Mouse (Mus musculus) spleen, postnatal 0 days (tissue): ENCODE results near the gene Dlec1. TPM values are rescaled to one million over a fixed set of nuclear protein-coding genes. Genes with fewer than 3 reads are reported as not detected.

Experiments
- polyA plus RNA-seq: library from polyadenylated mRNA; unstranded; fragments of >200 nt; fragmentation: Nextera tagmentation; extraction: Ambion mirVana; gene quantifications from 2 replicates; pipeline ENCODE4 v1.2.1, GENCODE M21; 2015

The Dlec1 gene
- 0.06 and 0.11 TPM in 2 replicates for polyA plus RNA-seq

DNA sequence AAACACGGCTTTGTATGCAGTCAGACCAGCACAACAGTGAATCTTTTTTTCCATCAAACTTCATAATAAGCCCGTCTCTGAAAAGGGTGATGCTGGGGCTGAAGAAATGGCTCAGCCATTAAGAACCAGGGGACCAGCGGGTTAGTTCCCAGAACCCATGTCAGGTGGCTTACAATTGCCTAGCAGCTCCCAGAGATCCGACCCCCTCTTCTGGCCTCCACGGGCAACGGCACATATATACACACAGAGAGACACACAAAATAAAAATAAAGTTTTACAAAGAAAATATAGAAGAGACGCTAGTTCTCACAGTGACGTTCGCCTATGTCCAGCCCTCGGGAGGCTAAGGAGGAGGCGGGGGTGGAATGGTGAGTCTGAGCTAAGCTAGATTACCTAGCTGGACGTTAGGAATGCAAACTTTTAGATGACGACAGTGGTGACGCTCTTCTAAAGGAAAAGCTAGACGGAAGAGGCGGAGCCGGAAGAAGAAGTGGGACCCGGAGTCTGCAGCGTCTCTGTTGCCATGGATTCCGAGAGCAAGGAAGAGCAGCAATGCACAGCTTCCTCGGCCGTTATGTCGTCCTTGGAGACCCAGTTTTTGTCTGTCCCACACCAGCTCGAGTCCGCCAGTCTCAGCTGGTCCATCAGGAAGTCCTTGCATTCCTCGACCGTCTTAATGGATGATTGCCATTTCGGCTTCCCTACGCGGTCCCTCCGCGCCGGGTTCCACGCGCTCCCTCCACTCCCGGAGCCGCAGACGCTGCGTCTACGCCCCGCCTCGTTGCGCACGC lies at the start of gene Dlec1:
Dlec1 (plus strand) TSS at position 487 of the 791 bp plus-strand sequence.

DNA sequence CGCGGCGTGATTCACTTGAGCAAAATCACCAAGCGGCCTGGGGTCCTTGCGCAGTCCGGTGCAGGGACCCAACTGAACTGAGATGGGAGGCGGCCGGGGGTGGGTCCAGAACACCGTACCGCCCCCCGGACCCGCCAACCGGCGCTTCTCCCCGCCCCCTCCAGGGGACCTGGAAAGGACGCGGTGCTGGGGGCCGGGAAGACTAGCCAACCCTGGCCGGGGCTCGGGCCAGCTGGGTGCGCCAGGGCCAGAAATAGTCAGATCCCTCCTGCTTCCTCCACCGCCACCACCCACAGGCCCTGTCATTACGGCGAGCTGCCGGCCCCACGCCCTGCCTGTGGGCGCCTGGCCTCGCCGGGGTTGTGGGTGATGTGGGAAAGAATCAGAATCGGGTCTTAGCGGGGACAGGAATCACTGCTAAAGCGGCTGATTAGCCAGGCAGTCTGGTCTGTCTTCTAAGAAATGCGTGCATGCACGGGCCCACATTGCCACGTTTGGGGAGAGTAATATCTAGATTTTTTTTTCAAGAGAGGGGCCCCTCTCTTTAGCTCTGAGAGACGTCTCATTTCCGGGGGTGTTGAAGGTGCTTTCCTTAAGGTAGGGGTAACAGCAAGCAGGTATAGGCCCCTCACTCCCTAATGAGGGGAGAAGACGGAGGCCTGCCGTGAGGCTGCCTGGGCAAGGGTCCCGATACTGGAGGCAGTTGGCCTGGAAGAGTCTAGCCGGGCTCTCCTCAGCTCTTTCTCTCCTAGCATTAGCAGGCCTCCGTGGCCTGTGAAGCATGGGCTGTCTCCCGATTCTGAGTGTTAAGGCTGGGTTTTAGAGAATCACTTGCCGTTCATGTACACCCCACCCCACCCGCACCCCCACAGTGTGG lies 8.6 kb upstream of the Dlec1 start, which contains the start of gene Plcd1:
Plcd1 (minus strand) TSS at position 84 of the 877 bp plus-strand sequence.

DNA sequence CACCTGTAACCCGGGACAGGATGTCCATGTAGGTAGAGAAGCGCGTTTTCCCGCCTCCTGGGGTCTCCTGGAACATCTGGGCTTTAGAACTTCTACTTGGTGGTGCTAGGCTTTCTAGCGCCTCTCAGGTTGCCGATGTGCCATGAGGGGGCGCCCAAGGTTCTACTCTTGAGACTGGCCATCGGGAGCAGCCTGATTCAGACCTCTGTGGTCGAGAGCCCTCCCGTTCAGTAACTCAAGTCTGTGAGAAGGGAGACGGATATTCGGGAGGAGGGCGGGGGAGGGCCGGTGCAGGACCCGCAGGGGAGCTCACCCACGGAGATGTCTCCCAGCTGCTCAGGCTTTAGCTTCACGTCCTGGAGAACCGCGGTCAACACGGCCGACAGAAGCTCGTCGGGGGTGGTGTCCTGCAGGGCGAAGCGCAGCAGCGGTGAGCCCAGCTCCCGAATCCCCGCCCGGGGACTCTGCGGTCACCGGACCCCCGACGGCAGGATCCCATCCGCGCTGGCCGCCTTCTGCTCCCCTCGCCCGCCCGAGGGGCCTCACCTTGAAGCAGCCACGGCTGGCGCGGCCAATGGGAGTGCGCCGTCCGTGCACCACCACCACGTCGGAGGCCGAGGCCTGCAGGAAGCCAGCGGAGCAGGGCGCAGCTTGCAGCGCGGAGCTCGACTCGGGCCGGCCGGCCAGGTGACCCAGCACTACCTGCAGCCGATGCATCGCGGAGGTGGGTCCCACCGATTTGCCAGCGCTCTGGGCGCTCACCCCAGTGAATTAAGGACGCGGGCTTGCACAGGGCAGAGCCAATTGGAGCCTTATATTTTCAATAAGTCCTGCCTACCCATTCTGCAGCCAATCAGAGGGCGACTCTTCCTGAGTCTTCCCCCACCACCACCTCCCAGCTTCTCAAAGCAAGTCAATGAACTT lies 54.3 kb downstream of the Dlec1 start, which contains the start of gene Acaa1b:
Acaa1b (minus strand) TSS at position 816 of the 924 bp plus-strand sequence.

DNA sequence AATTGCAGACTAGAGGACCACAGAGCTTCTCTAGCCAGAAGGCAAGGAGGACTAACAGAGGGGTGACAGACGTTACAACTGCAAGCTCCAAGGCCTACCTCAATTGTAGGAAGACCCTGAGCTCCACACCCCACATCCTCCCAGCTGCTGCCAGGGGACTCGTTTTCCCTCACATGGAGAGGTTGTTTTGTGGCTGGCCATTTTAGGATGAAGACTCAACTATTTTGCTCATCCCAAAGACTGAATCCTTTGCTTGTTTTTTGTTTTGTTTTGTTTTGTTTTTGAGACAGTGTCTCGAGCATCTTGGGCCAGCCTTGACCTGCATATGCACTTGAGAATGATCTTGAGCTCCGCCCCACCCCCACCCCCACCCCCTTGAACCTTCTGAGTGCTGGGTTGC lies 56.6 kb downstream of the Dlec1 start, which contains the start of gene Gm47289:
Gm47289 (plus strand) TSS at position 301 of the 400 bp plus-strand sequence.

Other genes with a start within 250 kb of the Dlec1 start
- gene Ctdspl, start 176.0 kb upstream of the Dlec1 start, polyA plus RNA-seq, result 7.0 and 10.3 TPM in 2 replicates
- 10.3 and 11.9 TPM in 2 replicates for gene Vill, start 49.7 kb upstream of the Dlec1 start, polyA plus RNA-seq
- gene Plcd1, start 9.0 kb upstream of the Dlec1 start, polyA plus RNA-seq, result 4.3 and 6.7 TPM in 2 replicates
- gene Acaa1b, start 54.6 kb downstream of the Dlec1 start, polyA plus RNA-seq, result 0.51 and 0.79 TPM in 2 replicates
- not detected in 2 replicates for gene Gm47289, start 56.7 kb downstream of the Dlec1 start, polyA plus RNA-seq
- gene Slc22a13, start 106.6 kb downstream of the Dlec1 start, polyA plus RNA-seq, result not detected in 2 replicates
- gene Oxsr1, start 219.9 kb downstream of the Dlec1 start, polyA plus RNA-seq, result 6.8 and 7.3 TPM in 2 replicates
- gene Acaa1a, start 237.2 kb downstream of the Dlec1 start, polyA plus RNA-seq, result 31.2 and 40.4 TPM in 2 replicates
- 33.6 and 36.9 TPM in 2 replicates for gene Myd88, start 238.9 kb downstream of the Dlec1 start, polyA plus RNA-seq